Mouse (Mus musculus) liver, embryonic 15.5 days (tissue): ENCODE measurements around the gene Notch3. TPM values are rescaled to one million over a fixed set of nuclear protein-coding genes. Genes with fewer than 3 reads are reported as not detected.
"Not testable (repeated sequence)": the region's sequence is repeated elsewhere in the genome, so short reads cannot be mapped to it uniquely, and the experiment has no call there.

Source experiments
- ATAC-seq: fragments of 200-750 bp; cut with Nextera tagmentation; 2 replicates; pipeline ENCODE4 v1.8.0; 2017; ENCODE audit warnings: moderate number of reproducible peaks, mild to moderate bottlenecking, moderate library complexity; ENCODE audit not compliant: insufficient read depth
- H3K27ac ChIP-seq: fragments of 300-500 bp; sonication (generic); replicated peaks from 2 replicates; pipeline ENCODE4 v1.5.1; 2015; ENCODE audit warnings: mild to moderate bottlenecking, inconsistent platforms
- H3K27me3 ChIP-seq: fragments of 300-500 bp; sonication (generic); 2 replicates; pipeline ENCODE4 v1.6.1; 2015; ENCODE audit warnings: mild to moderate bottlenecking, inconsistent platforms
- H3K36me3 ChIP-seq: fragments of 300-500 bp; sonication (generic); replicated peaks from 2 replicates; pipeline ENCODE4 v1.6.1; 2015; ENCODE audit warnings: moderate library complexity, mild to moderate bottlenecking, inconsistent platforms
- H3K4me1 ChIP-seq: fragments of 300-500 bp; sonication (generic); replicated peaks from 2 replicates; pipeline ENCODE4 v1.6.1; 2015; ENCODE audit warnings: inconsistent platforms
- H3K4me2 ChIP-seq: fragments of 300-500 bp; sonication (generic); 2 replicates; pipeline ENCODE4 v1.6.1; 2015; ENCODE audit warnings: moderate library complexity, mild to moderate bottlenecking, inconsistent platforms
- H3K4me3 ChIP-seq: fragments of 300-500 bp; sonication (generic); replicated peaks from 2 replicates; pipeline ENCODE4 v1.5.1; 2015; ENCODE audit warnings: mild to moderate bottlenecking, inconsistent platforms
- H3K9ac ChIP-seq: fragments of 300-500 bp; sonication (generic); 2 replicates; pipeline ENCODE4 v1.6.1; 2015; ENCODE audit warnings: moderate library complexity, mild to moderate bottlenecking, inconsistent platforms
- H3K9me3 ChIP-seq: fragments of 300-500 bp; sonication (generic); replicated peaks from 2 replicates; pipeline ENCODE4 v1.6.1; 2016; ENCODE audit warnings: inconsistent platforms
- WGBS: fragments of 180-500 bp; shearing (Covaris S2); methylation state at CpG from one replicate; pipeline ENCODE4 v1.1.7; 2015; ENCODE audit warnings: mixed read lengths; ENCODE audit not compliant: insufficient replicate concordance; 5-methylcytosine and 5-hydroxymethylcytosine counted together
- polyA plus RNA-seq: library from polyadenylated mRNA; unstranded; fragments of >200 nt; fragmentation: Nextera tagmentation; extraction: Ambion mirVana; gene quantifications from 2 replicates; pipeline ENCODE4 v1.2.1, GENCODE M21; 2015

Gene Notch3
- polyA plus RNA-seq, 1 experiment from 2014 or later: 0.50 TPM

- H3K27me3 ChIP-seq: no peaks in the 10 kb centered on the region
- no peaks in the 10 kb centered on the region for H3K36me3 ChIP-seq
- peak overlapping the region; percentile 72 for H3K4me2 ChIP-seq
- H3K9ac ChIP-seq: peak overlapping the region; percentile 54; the same call in 1 of the 2 replicates
- peak overlapping the region; percentile 37 for H3K4me3 ChIP-seq
- peaks cover 90% of the 10 kb centered on the region for H3K4me1 ChIP-seq
- 37% methylated on average over 5 of the region's 5 CpGs for WGBS
- no peak for ATAC-seq
- peak overlapping the region; percentile 82 for H3K27ac ChIP-seq
- H3K9me3 ChIP-seq: no peaks in the 10 kb centered on the region
Observed at GRCm38 (mm10) chr17:32117287-32117871, 49.3 kb downstream of the Notch3 start.

- no peaks in the 10 kb centered on the region for H3K9me3 ChIP-seq
- H3K36me3 ChIP-seq: no peaks in the 10 kb centered on the region
- ATAC-seq: no peak
- H3K4me2 ChIP-seq: peak overlapping the region; percentile 98
- H3K27ac ChIP-seq: peak overlapping the region; percentile 82
- H3K27me3 ChIP-seq: no peaks in the 10 kb centered on the region
- peak overlapping the region; percentile 54; the same call in 1 of the 2 replicates for H3K9ac ChIP-seq
- WGBS: 66% methylated on average over 6 of the region's 6 CpGs
- peaks cover 90% of the 10 kb centered on the region for H3K4me1 ChIP-seq
- H3K4me3 ChIP-seq: no peak overlapping the region
Observed at GRCm38 (mm10) chr17:32116586-32117286, 49.9 kb downstream of the Notch3 start.

GRCm38 (mm10) chr17:32114486-32114885, 52.2 kb downstream of the Notch3 start:
- peak overlapping the region; percentile 88 for H3K27ac ChIP-seq
- 41% methylated on average over 5 of the region's 5 CpGs for WGBS

GRCm38 (mm10) chr17:32113523-32114421, 52.9 kb downstream of the Notch3 start:
- Histone ChIP-seq H3K4me3 (peak overlapping the region; percentile 78), H3K27ac (peak overlapping the region; percentile 88), H3K36me3 (no peaks in the 10 kb centered on the region), H3K9me3 (no peaks in the 10 kb centered on the region), H3K4me2 (peak overlapping the region; percentile 98), H3K27me3 (no peaks in the 10 kb centered on the region), H3K9ac (peak overlapping the region; percentile 74), H3K4me1 (peaks cover 98% of the 10 kb centered on the region)
- WGBS: under 1% methylated on average over 56 of the region's 56 CpGs
- ATAC-seq: peak; percentile 66

More at GRCm38 (mm10) chr17:32114486-32114885, 52.2 kb downstream of the Notch3 start:
- peak overlapping the region; percentile 74 for H3K9ac ChIP-seq
- H3K4me3 ChIP-seq: peak overlapping the region; percentile 78
- H3K9me3 ChIP-seq, H3K36me3 ChIP-seq, H3K27me3 ChIP-seq, ATAC-seq: not testable (repeated sequence)
- peak overlapping the region; percentile 98 for H3K4me2 ChIP-seq
- peaks cover 96% of the 10 kb centered on the region for H3K4me1 ChIP-seq

GRCm38 (mm10) chr17:32113255-32113522, 53.5 kb downstream of the Notch3 start:
- ATAC-seq: peak; percentile 35
- Histone ChIP-seq H3K36me3 (no peaks in the 10 kb centered on the region), H3K4me2 (peak overlapping the region; percentile 98), H3K27me3 (no peaks in the 10 kb centered on the region), H3K27ac (peak overlapping the region; percentile 88), H3K9me3 (no peaks in the 10 kb centered on the region), H3K4me3 (peak overlapping the region; percentile 78), H3K9ac (peak overlapping the region; percentile 74), H3K4me1 (peaks cover 98% of the 10 kb centered on the region)
- 13% methylated on average over 8 of the region's 8 CpGs for WGBS

- Histone ChIP-seq H3K4me2 (peak overlapping the region; percentile 98), H3K27me3 (no peaks in the 10 kb centered on the region), H3K4me1 (peaks cover 98% of the 10 kb centered on the region), H3K9me3 (no peaks in the 10 kb centered on the region), H3K9ac (peak overlapping the region; percentile 74), H3K36me3 (no peaks in the 10 kb centered on the region), H3K27ac (peak overlapping the region; percentile 88), H3K4me3 (peak overlapping the region; percentile 78)
- 42% methylated on average over 8 of the region's 8 CpGs for WGBS
- peak; percentile 43 for ATAC-seq
Observed at GRCm38 (mm10) chr17:32112434-32113254, 54.0 kb downstream of the Notch3 start.

- 53% methylated on average over 10 of the region's 10 CpGs for WGBS
- Histone ChIP-seq H3K9ac (peak overlapping the region; percentile 22; the same call in 1 of the 2 replicates), H3K4me2 (peak overlapping the region; percentile 13; the same call in 1 of the 2 replicates), H3K27ac (peak overlapping the region; percentile 88), H3K4me3 (no peak overlapping the region), H3K36me3 (no peaks in the 10 kb centered on the region), H3K27me3 (no peaks in the 10 kb centered on the region), H3K4me1 (peaks cover 97% of the 10 kb centered on the region), H3K9me3 (no peaks in the 10 kb centered on the region)
- no peak for ATAC-seq
Observed at GRCm38 (mm10) chr17:32110980-32111780, 55.5 kb downstream of the Notch3 start.

GRCm38 (mm10) chr17:32110424-32110823, 56.2 kb downstream of the Notch3 start:
- Histone ChIP-seq H3K27ac (peak overlapping the region; percentile 88), H3K4me1 (peaks cover 90% of the 10 kb centered on the region)

GRCm38 (mm10) chr17:32109201-32109940, 57.3 kb downstream of the Notch3 start:
- Histone ChIP-seq H3K4me3 (no peak overlapping the region), H3K36me3 (no peaks in the 10 kb centered on the region), H3K4me2 (peak overlapping the region; percentile 51), H3K9me3 (no peaks in the 10 kb centered on the region), H3K9ac (peak overlapping the region; percentile 10; the same call in 1 of the 2 replicates), H3K4me1 (peaks cover 81% of the 10 kb centered on the region), H3K27me3 (peaks cover 4% of the 10 kb centered on the region; the same call in 1 of the 2 replicates), H3K27ac (peak overlapping the region; percentile 88)
- ATAC-seq: no peak
- WGBS: 43% methylated on average over 6 of the region's 6 CpGs

More at GRCm38 (mm10) chr17:32110424-32110823, 56.2 kb downstream of the Notch3 start:
- Histone ChIP-seq H3K9me3 (no peaks in the 10 kb centered on the region), H3K9ac (peak overlapping the region; percentile 22; the same call in 1 of the 2 replicates), H3K27me3 (no peaks in the 10 kb centered on the region), H3K4me2 (no peak overlapping the region), H3K36me3 (no peaks in the 10 kb centered on the region), H3K4me3 (no peak overlapping the region)
- no peak for ATAC-seq
- 51% methylated on average over 2 of the region's 2 CpGs for WGBS
